Mouse (Mus musculus) embryonic facial prominence, embryonic 12.5 days (tissue): ENCODE results near the gene Kif3a. TPM values are rescaled to one million over a fixed set of nuclear protein-coding genes. Genes with fewer than 3 reads are reported as not detected.

Experiments
- ATAC-seq: fragments of 200-750 bp; cut with Nextera tagmentation; 2 replicates; pipeline ENCODE4 v1.8.0; 2017; ENCODE audit not compliant: insufficient number of reproducible peaks, insufficient read depth, low FRiP score, low TSS enrichment
- H3K27ac ChIP-seq: fragments of 300-500 bp; sonication (generic); 2 replicates; pipeline ENCODE4 v1.5.1; 2016; ENCODE audit warnings: mild to moderate bottlenecking
- H3K27me3 ChIP-seq: fragments of 300-500 bp; sonication (generic); 2 replicates; pipeline ENCODE4 v1.6.1; 2016; ENCODE audit warnings: mild to moderate bottlenecking, moderate library complexity
- H3K36me3 ChIP-seq: fragments of 300-500 bp; sonication (generic); 2 replicates; pipeline ENCODE4 v1.6.1; 2016; ENCODE audit warnings: mild to moderate bottlenecking
- H3K4me1 ChIP-seq: fragments of 300-500 bp; sonication (generic); 2 replicates; pipeline ENCODE4 v1.6.1; 2016
- H3K4me2 ChIP-seq: fragments of 300-500 bp; sonication (generic); replicated peaks from 2 replicates; pipeline ENCODE4 v1.6.1; 2016; ENCODE audit warnings: mild to moderate bottlenecking, moderate library complexity
- H3K4me3 ChIP-seq: fragments of 300-500 bp; sonication (generic); 2 replicates; pipeline ENCODE4 v1.5.1; 2016; ENCODE audit warnings: mild to moderate bottlenecking
- H3K9ac ChIP-seq: fragments of 300-500 bp; sonication (generic); 2 replicates; pipeline ENCODE4 v1.6.1; 2016; ENCODE audit warnings: mild to moderate bottlenecking, moderate library complexity
- H3K9me3 ChIP-seq: fragments of 300-500 bp; sonication (generic); 2 replicates; pipeline ENCODE4 v1.6.1; 2016; ENCODE audit warnings: mild to moderate bottlenecking, moderate library complexity
- WGBS: fragments of 180-500 bp; shearing (Covaris S2); methylation state at CpG from one replicate; pipeline ENCODE4 v1.1.7; 2016; 5-methylcytosine and 5-hydroxymethylcytosine counted together
- polyA plus RNA-seq: library from polyadenylated mRNA; unstranded; fragments of >200 nt; fragmentation: Nextera tagmentation; extraction: Ambion mirVana; gene quantifications from 2 replicates; pipeline ENCODE4 v1.2.1, GENCODE M21; 2016

Kif3a gene
- 101 and 112 TPM in 2 replicates for polyA plus RNA-seq

- 1% methylated on average over 61 of the region's 69 CpGs for WGBS
- Histone ChIP-seq H3K36me3 (no peaks in the 10 kb centered on the region), H3K4me1 (peaks cover 10% of the 10 kb centered on the region; the same call in 1 of the 2 replicates), H3K4me2 (peak within 1 kb of the TSS; percentile 62), H3K9ac (peak within 1 kb of the TSS; percentile 82), H3K9me3 (0 out of 2 replicates have a peak, but pooled peaks cover 5% of the 10 kb centered on the region), H3K27me3 (no peaks in the 10 kb centered on the region), H3K4me3 (peak within 1 kb of the TSS; percentile 91), H3K27ac (peak within 1 kb of the TSS; percentile 73)
- ATAC-seq: peak; percentile 95
These were observed at the start of gene Kif3a for GRCm38 (mm10) chr11:53567224-53568014. TSS of gene Kif3a (plus strand) at chr11:53567379.

GRCm38 (mm10) chr11:53518759-53519158 is 48.4 kb upstream of the Kif3a start:
- WGBS: 52% methylated on average over 5 of the region's 5 CpGs
- H3K27ac ChIP-seq: no peak overlapping the region
- no peak for ATAC-seq
- H3K9me3 ChIP-seq: no peaks in the 10 kb centered on the region
- H3K4me3 ChIP-seq: no peak overlapping the region; the same call in 1 of the 2 replicates
- H3K36me3 ChIP-seq: no peaks in the 10 kb centered on the region
- H3K4me1 ChIP-seq: peaks cover 23% of the 10 kb centered on the region
- peak overlapping the region; percentile 86 for H3K4me2 ChIP-seq
- H3K9ac ChIP-seq: no peak overlapping the region
- H3K27me3 ChIP-seq: no peaks in the 10 kb centered on the region

- Histone ChIP-seq H3K4me2 (peak within 1 kb of the TSS; percentile 86), H3K36me3 (no peaks in the 10 kb centered on the region), H3K27ac (peak within 1 kb of the TSS; percentile 71), H3K4me3 (peak within 1 kb of the TSS; percentile 77), H3K27me3 (no peaks in the 10 kb centered on the region), H3K9ac (peak within 1 kb of the TSS; percentile 84), H3K4me1 (peaks cover 30% of the 10 kb centered on the region), H3K9me3 (no peaks in the 10 kb centered on the region)
- WGBS: 4% methylated on average over 78 of the region's 79 CpGs
- ATAC-seq: peak; percentile 80
These were observed 47.7 kb upstream of the Kif3a start, which contains the start of gene Sept8 for GRCm38 (mm10) chr11:53519207-53520121. TSS of gene Sept8 (plus strand) at chr11:53519257.

GRCm38 (mm10) chr11:53520122-53520978 is 46.8 kb upstream of the Kif3a start:
- ATAC-seq: 0 out of 2 replicates have a peak, but pooled peaks have one; percentile 30
- WGBS: 3% methylated on average over 24 of the region's 24 CpGs
- peak overlapping the region; percentile 84 for H3K9ac ChIP-seq
- H3K27me3 ChIP-seq: no peaks in the 10 kb centered on the region
- H3K9me3 ChIP-seq: no peaks in the 10 kb centered on the region
- H3K4me1 ChIP-seq: peaks cover 37% of the 10 kb centered on the region
- H3K36me3 ChIP-seq: no peaks in the 10 kb centered on the region
- peak overlapping the region; percentile 77 for H3K4me3 ChIP-seq
- peak overlapping the region; percentile 71 for H3K27ac ChIP-seq
- peak overlapping the region; percentile 86 for H3K4me2 ChIP-seq

- Histone ChIP-seq H3K36me3 (no peaks in the 10 kb centered on the region), H3K4me1 (peaks cover 37% of the 10 kb centered on the region), H3K27me3 (no peaks in the 10 kb centered on the region), H3K4me3 (peak overlapping the region; percentile 77), H3K27ac (0 out of 2 replicates have a peak overlapping the region, but pooled peaks have one; percentile 71), H3K4me2 (peak overlapping the region; percentile 86), H3K9me3 (no peaks in the 10 kb centered on the region), H3K9ac (no peak overlapping the region; the same call in 1 of the 2 replicates)
- 50% methylated on average over 16 of the region's 16 CpGs for WGBS
- ATAC-seq: no peak
These were observed 45.9 kb upstream of the Kif3a start for GRCm38 (mm10) chr11:53521120-53521820.

GRCm38 (mm10) chr11:53521821-53522131 is 45.4 kb upstream of the Kif3a start:
- no peak overlapping the region for H3K9ac ChIP-seq
- ATAC-seq: no peak
- no peaks in the 10 kb centered on the region for H3K27me3 ChIP-seq
- no peaks in the 10 kb centered on the region for H3K36me3 ChIP-seq
- peak overlapping the region; percentile 86; the same call in 1 of the 2 replicates for H3K4me2 ChIP-seq
- H3K4me3 ChIP-seq: no peak overlapping the region
- H3K4me1 ChIP-seq: peaks cover 37% of the 10 kb centered on the region
- H3K9me3 ChIP-seq: no peaks in the 10 kb centered on the region
- WGBS: 82% methylated on average over 7 of the region's 7 CpGs
- H3K27ac ChIP-seq: no peak overlapping the region

- Histone ChIP-seq H3K4me3 (no peak overlapping the region), H3K9ac (no peak overlapping the region), H3K36me3 (no peaks in the 10 kb centered on the region), H3K27me3 (no peaks in the 10 kb centered on the region), H3K9me3 (no peaks in the 10 kb centered on the region), H3K4me2 (no peak overlapping the region), H3K27ac (no peak overlapping the region), H3K4me1 (peaks cover 37% of the 10 kb centered on the region)
- no peak for ATAC-seq
- 86% methylated on average over 3 of the region's 3 CpGs for WGBS
These were observed 44.8 kb upstream of the Kif3a start for GRCm38 (mm10) chr11:53522362-53522761.

GRCm38 (mm10) chr11:53522930-53523329 is 44.2 kb upstream of the Kif3a start:
- 79% methylated on average over 9 of the region's 9 CpGs for WGBS
- H3K36me3 ChIP-seq: no peaks in the 10 kb centered on the region
- H3K9ac ChIP-seq: no peak overlapping the region
- no peak overlapping the region for H3K4me2 ChIP-seq
- no peak overlapping the region for H3K4me3 ChIP-seq
- H3K27ac ChIP-seq: no peak overlapping the region
- H3K27me3 ChIP-seq: no peaks in the 10 kb centered on the region
- no peak for ATAC-seq
- peaks cover 37% of the 10 kb centered on the region for H3K4me1 ChIP-seq
- H3K9me3 ChIP-seq: no peaks in the 10 kb centered on the region

GRCm38 (mm10) chr11:53523545-53524405 is 43.4 kb upstream of the Kif3a start:
- H3K9me3 ChIP-seq: no peaks in the 10 kb centered on the region
- 0 out of 2 replicates have a peak overlapping the region, but pooled peaks have one; percentile 46 for H3K27ac ChIP-seq
- no peak overlapping the region for H3K4me2 ChIP-seq
- H3K27me3 ChIP-seq: no peaks in the 10 kb centered on the region
- no peaks in the 10 kb centered on the region for H3K36me3 ChIP-seq
- H3K4me1 ChIP-seq: peaks cover 41% of the 10 kb centered on the region
- no peak overlapping the region for H3K4me3 ChIP-seq
- no peak for ATAC-seq
- WGBS: 59% methylated on average over 14 of the region's 14 CpGs
- no peak overlapping the region for H3K9ac ChIP-seq

- Histone ChIP-seq H3K4me2 (no peak overlapping the region), H3K4me3 (no peak overlapping the region), H3K4me1 (peaks cover 49% of the 10 kb centered on the region), H3K27ac (no peak overlapping the region), H3K9me3 (no peaks in the 10 kb centered on the region), H3K36me3 (no peaks in the 10 kb centered on the region), H3K9ac (no peak overlapping the region), H3K27me3 (no peaks in the 10 kb centered on the region)
- ATAC-seq: no peak
- WGBS: 64% methylated on average over 6 of the region's 6 CpGs
These were observed 42.3 kb upstream of the Kif3a start for GRCm38 (mm10) chr11:53524905-53525304.
